Mouse (Mus musculus) spleen, adult 2 months (tissue): ENCODE measurements around the gene Foxp2. TPM values are rescaled to one million over a fixed set of nuclear protein-coding genes. Genes with fewer than 3 reads are reported as not detected.

ENCODE experiments used
- DNase-seq, 2 experiments: peaks; one replicate each; pipeline versions ENCODE4 v3.0.0 to v3.0.0-alpha.2; 2012 to 2021; ENCODE audit warnings: low spot score in 2 of 2, low read depth in 1 of 2
- H3K27ac ChIP-seq: fragments of 200-500 bp; 2 replicates; pipeline ENCODE4 v1.5.1; 2012; ENCODE audit warnings: low read length, inconsistent platforms; ENCODE audit not compliant: insufficient read depth
- H3K27me3 ChIP-seq: fragments of 200-500 bp; 2 replicates; pipeline ENCODE4 v1.6.1; 2012; ENCODE audit warnings: mild to moderate bottlenecking, moderate library complexity, low read length, inconsistent platforms; ENCODE audit not compliant: control insufficient read depth, insufficient read depth
- H3K36me3 ChIP-seq: fragments of 200-500 bp; 2 replicates; pipeline ENCODE4 v1.6.1; 2012; ENCODE audit warnings: mild to moderate bottlenecking, low read length, inconsistent platforms; ENCODE audit not compliant: control insufficient read depth, insufficient read depth
- H3K4me1 ChIP-seq: fragments of 200-500 bp; 2 replicates; pipeline ENCODE4 v1.6.1; 2011; ENCODE audit warnings: inconsistent platforms; ENCODE audit not compliant: control insufficient read depth, insufficient read depth, insufficient read length
- H3K4me3 ChIP-seq: fragments of 200-500 bp; 2 replicates; pipeline ENCODE4 v1.5.1; 2011; ENCODE audit warnings: mild to moderate bottlenecking, inconsistent platforms; ENCODE audit not compliant: insufficient read depth, insufficient read length; ENCODE audit errors: extremely low read depth
- CTCF ChIP-seq: fragments of 200-500 bp; IDR thresholded peaks from 2 replicates; pipeline ENCODE4 v1.5.1; 2011; ENCODE audit warnings: mild to moderate bottlenecking, inconsistent platforms; ENCODE audit not compliant: insufficient read depth, insufficient read length, insufficient replicate concordance; ENCODE audit errors: extremely low read depth
- POLR2A ChIP-seq: fragments of 200-500 bp; IDR thresholded peaks from 2 replicates; pipeline ENCODE4 v1.6.1; 2011; ENCODE audit warnings: low read depth, low read length, inconsistent platforms
- WGBS: fragments of 180-500 bp; shearing (Covaris S2); methylation state at CpG from one replicate; pipeline ENCODE4 v1.1.7; 2018; 5-methylcytosine and 5-hydroxymethylcytosine counted together
- polyA plus RNA-seq: library from polyadenylated mRNA; depleted of rRNA; stranded (reverse); fragments of >200 nt; gene quantifications from 2 replicates; pipeline ENCODE4 v1.2.3, GENCODE M21; 2012

The Foxp2 gene
- polyA plus RNA-seq, 1 experiment, result 0.33 TPM

GRCm38 (mm10) chr6:15163508-15164053 is 262.4 kb downstream of the Foxp2 start:
- no peak overlapping the region for H3K27ac ChIP-seq
- no peaks in the 10 kb centered on the region for H3K36me3 ChIP-seq
- no peak overlapping the region for H3K4me3 ChIP-seq
- WGBS, result 88% methylated on average over 2 of the region's 2 CpGs
- TF ChIP-seq POLR2A (no peak), CTCF (no peak)
- no peaks in the 10 kb centered on the region for H3K27me3 ChIP-seq
- no peaks in the 10 kb centered on the region for H3K4me1 ChIP-seq
- no peak for DNase-seq

GRCm38 (mm10) chr6:15176754-15177153 is 275.6 kb downstream of the Foxp2 start:
- Histone ChIP-seq H3K27ac (no peak overlapping the region), H3K36me3 (no peaks in the 10 kb centered on the region), H3K4me3 (no peak overlapping the region), H3K4me1 (no peaks in the 10 kb centered on the region), H3K27me3 (no peaks in the 10 kb centered on the region)
- TF ChIP-seq POLR2A (no peak), CTCF (no peak)
- DNase-seq, result no peak

GRCm38 (mm10) chr6:15192877-15193276 is 291.7 kb downstream of the Foxp2 start:
- Histone ChIP-seq H3K36me3 (no peaks in the 10 kb centered on the region), H3K27ac (no peak overlapping the region), H3K27me3 (no peaks in the 10 kb centered on the region), H3K4me1 (no peaks in the 10 kb centered on the region), H3K4me3 (no peak overlapping the region)
- DNase-seq, result no peak
- TF ChIP-seq CTCF (no peak), POLR2A (no peak)
- WGBS, result 81% methylated on average over 5 of the region's 5 CpGs

- no peak overlapping the region for H3K27ac ChIP-seq
- DNase-seq, result no peak
- no peaks in the 10 kb centered on the region for H3K4me1 ChIP-seq
- no peaks in the 10 kb centered on the region for H3K36me3 ChIP-seq
- H3K4me3 ChIP-seq, result no peak overlapping the region
- TF ChIP-seq CTCF, result no peak
- TF ChIP-seq POLR2A, result no peak
- 81% methylated on average over 10 of the region's 10 CpGs for WGBS
- no peaks in the 10 kb centered on the region for H3K27me3 ChIP-seq
Observed at GRCm38 (mm10) chr6:15242176-15242942, 341.2 kb downstream of the Foxp2 start.

GRCm38 (mm10) chr6:15257393-15257792 is 356.2 kb downstream of the Foxp2 start:
- TF ChIP-seq POLR2A (no peak), CTCF (no peak)
- WGBS, result 56% methylated on average over 7 of the region's 7 CpGs
- H3K27me3 ChIP-seq, result no peaks in the 10 kb centered on the region
- H3K4me1 ChIP-seq, result no peaks in the 10 kb centered on the region
- H3K36me3 ChIP-seq, result no peaks in the 10 kb centered on the region
- no peak overlapping the region for H3K4me3 ChIP-seq
- H3K27ac ChIP-seq, result no peak overlapping the region
- no peak for DNase-seq

GRCm38 (mm10) chr6:15257893-15258292 is 356.7 kb downstream of the Foxp2 start:
- DNase-seq, result no peak
- WGBS, result 86% methylated on average over 6 of the region's 6 CpGs
- H3K4me1 ChIP-seq, result no peaks in the 10 kb centered on the region
- no peaks in the 10 kb centered on the region for H3K27me3 ChIP-seq
- no peaks in the 10 kb centered on the region for H3K36me3 ChIP-seq
- no peak for TF ChIP-seq POLR2A
- no peak for TF ChIP-seq CTCF
- no peak overlapping the region for H3K27ac ChIP-seq
- no peak overlapping the region for H3K4me3 ChIP-seq

GRCm38 (mm10) chr6:15268136-15268535 is 367.0 kb downstream of the Foxp2 start:
- TF ChIP-seq POLR2A (no peak), CTCF (no peak)
- no peak for DNase-seq
- H3K27me3 ChIP-seq, result no peaks in the 10 kb centered on the region
- H3K27ac ChIP-seq, result no peak overlapping the region
- H3K4me1 ChIP-seq, result no peaks in the 10 kb centered on the region
- 88% methylated on average over 2 of the region's 2 CpGs for WGBS
- no peaks in the 10 kb centered on the region for H3K36me3 ChIP-seq
- H3K4me3 ChIP-seq, result no peak overlapping the region
